Mouse (Mus musculus) thymus, adult 18-20 months (tissue): ENCODE measurements around the gene Trap1a.
"Not testable (repeated sequence)": the region's sequence is repeated elsewhere in the genome, so short reads cannot be mapped to it uniquely, and the experiment has no call there.

ENCODE experiments used
- DNase-seq, 2 experiments: peaks; one replicate each; pipeline ENCODE4 v3.0.0; 2022; ENCODE audit warnings: mixed read lengths in 2 of 2

Gene Trap1a

DNA sequence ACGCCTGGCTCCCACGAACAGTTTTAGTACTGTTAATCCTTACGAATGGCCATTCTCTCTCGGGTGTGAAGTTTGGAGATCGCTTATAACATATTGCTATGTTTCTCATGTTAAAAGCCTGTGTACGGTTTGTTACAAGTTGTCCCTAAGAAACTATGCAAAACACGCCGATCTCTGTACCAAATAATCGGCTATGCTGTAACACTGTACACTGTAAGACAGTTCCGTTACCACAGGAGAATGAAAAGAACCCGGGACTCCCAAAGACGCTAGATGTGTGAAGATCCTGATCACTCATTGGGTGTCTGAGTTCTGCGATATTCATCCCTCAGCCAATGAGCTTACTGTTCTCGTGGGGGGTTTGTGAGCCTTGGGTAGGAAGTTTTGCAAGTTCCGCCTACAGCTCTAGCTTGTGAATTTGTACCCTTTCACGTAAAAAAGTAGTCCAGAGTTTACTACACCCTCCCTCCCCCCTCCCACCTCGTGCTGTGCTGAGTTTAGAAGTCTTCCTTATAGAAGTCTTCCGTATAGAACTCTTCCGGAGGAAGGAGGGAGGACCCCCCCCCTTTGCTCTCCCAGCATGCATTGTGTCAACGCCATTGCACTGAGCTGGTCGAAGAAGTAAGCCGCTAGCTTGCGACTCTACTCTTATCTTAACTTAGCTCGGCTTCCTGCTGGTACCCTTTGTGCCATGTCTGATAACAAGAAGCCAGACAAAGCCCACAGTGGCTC, at the start of gene Trap1a:
Gene Trap1a (plus strand): TSS at position 421 of the 732 bp plus-strand sequence.
- DNase-seq, result no peak

DNA sequence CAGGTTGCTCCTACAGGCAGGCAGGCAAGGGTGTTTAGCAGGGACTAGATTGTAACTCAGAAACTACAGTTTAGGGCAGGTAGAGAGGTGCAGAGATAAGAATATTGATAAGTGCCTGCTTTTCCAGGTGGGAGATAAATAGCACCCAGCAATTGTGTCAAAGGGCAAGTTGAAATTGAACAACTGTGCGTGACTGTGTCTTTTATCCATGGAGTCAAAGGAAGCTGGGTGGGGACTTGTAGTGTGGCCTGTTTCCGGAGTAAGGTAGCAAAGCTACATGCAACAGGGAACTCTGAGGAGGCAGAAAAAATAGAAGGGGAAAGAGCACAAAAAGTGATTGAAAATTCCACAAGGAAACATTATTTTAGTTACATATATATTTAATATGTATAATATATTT, 40.4 kb upstream of the Trap1a start:
- DNase-seq, result no peak

DNA sequence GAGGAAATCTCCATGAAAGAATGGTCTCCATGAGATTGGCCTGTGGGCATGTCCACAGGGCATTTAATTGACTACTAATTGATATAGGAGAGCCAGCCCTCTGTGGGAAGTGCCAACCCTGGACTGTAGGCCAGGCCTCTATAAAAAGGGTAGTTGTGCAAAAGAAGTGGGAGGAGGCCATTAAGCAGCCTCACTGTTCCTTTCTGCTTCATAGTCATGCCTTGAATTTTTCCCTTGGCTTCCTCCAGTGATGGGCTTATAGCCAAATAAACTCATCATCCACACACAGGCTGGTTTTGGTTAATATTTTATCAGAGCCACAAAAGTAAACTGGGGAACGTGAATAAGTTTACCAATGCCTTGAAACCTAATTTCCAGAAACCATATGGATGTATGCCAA, 38.2 kb upstream of the Trap1a start:
- DNase-seq, result no peak

DNA sequence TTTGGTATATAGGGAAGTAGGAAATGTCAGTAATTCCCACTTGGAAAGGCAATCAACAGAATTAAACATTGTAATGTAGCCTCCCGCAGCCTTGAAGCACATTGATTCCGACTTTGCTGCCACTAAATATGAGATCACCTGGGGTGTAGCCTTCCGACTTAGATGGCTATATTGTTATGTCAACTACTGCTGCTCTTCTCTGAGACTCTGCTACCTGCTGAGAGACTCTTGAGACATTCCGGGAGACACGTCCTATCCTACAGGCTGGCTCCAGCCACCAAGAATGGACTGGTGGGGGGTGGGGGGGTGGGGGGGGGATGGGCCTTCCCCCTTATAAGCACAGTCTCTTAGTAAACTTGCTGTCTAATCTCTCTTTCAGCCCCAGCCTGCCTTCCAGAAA, 16.1 kb upstream of the Trap1a start:
- not testable (repeated sequence) for DNase-seq

DNA sequence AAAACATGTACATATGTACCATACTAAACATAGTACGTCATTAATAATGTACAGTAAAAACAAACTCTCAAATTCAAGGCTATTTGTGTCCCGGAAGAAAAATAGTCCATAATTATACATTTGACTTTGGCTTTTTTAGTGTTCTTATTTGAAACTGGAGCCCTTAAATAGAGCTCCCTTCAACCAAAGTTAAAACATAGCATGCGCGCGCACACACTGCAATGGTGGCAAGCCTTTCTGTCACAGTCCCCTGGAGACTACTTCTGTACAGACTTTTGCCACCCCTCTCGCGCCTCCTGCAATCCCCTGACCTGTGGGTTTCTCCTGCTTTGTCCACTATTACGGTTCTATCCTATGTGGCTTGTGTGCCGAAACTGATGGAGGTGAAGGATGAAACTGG, 900 bp upstream of the Trap1a start:
- DNase-seq, result no peak

DNA sequence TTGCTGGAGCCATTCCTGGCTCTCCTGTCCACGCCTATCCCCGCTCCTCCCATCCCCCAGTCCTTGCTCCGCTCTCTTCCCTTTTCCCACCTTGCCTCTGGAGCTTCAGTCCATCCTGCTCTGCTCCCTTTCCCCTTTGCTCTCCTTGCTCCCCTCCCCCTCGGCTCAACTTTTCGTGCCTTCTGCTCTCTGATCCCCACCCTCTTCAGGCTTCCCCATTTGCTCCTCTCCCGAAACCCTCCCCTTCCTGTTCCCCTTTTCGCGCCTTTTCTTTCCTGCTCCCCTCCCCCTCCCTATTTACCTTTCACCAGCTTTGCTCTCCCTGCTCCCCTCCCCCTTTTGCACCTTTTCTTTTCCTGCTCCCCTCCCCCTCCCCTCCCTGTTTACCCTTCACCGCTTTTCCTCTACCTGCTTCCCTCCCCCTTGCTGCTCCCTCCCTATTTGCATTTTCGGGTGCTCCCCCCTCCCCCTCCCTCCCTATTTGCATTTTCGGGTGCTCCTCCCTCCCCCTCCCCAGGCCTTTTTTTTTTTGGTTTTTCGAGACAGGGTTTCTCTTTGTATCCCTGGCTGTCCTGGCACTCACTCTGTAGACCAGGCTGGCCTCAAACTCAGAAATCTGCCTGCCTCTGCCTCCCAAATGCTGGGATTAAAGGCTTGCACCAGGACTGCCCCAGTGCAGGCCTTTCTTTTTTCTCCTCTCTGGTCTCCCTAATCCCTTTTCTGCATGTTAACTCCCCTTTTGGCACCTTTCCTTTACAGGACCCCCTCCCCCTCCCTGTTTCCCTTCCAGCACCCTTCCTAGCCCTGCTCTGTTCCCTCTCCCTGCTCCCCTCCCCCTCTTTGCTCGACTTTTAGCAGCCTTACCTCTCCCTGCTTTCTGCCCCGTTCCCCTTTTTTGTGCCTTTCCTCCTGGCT, 1.3 kb downstream of the Trap1a start:
- no peak for DNase-seq

DNA sequence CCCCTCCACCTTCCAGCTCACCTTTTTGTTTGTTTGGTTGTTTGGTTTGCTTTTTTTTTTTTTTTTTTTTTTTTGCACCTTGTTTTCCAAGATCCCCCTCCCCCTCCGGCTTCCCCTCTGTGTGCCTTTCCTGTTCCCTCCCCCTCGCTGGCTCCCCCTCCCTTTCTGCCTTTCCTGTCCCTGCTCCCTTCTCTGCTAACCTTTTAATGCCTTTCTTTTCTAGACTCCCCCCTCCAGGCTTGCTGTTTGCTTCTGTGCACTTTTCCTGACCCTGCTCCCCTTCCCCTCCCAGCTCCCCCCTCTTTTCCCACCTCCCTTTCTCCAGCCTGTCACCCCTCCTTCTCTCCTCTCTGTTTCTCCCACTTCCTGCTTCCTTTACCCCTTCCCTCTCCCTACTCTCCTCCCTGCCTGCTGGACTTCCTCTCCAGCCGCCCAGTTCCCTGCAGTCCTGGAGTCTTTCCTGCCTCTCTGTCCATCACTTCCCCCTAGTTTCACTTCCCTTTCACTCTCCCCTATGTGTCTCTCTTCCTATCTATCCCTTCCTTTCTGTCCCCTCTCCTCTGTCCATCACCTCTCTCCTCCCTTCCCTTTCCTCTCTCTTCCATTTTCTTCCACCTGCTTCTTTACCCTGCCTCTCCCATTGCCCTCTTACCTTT, 2.1 kb downstream of the Trap1a start:
- DNase-seq, result no peak

DNA sequence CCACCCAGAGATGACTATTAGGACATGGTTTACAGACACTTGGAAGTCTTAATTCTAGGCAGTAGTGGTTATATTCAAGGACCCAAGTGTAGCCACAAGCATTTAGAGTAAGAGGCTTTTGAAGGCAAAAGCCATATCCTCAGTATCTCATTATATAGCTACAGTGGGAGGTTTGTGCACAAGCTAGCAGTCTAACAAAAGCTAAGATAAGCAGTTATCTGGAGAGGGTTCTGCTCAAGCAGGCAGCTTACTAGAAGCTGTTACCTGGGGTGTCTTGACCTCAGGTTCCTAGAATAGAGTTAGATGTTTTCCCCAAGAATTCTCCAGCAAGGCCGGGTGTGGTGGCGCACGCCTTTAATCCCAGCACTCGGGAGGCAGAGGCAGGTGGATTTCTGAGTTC, 6.1 kb downstream of the Trap1a start:
- no peak for DNase-seq

DNA sequence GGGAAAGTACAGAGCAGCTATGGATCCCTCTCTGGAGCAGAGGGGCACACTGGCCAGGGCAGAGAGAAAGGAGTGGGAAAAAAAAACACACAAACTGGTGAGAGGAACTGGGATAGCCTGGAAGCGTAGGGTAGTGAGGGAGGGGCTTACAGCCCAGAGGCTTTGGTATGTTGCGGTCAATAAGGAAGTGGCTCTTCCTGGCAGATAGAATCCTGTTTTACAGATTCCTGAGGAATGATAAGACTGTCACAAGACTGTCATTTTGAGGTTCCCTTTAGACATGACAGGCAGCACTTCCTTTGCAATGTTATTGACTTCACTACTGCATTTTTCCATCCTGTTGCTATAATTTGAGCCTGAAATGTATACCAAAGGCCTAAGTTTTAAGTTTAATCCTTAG, 7.7 kb downstream of the Trap1a start:
- DNase-seq, result no peak

DNA sequence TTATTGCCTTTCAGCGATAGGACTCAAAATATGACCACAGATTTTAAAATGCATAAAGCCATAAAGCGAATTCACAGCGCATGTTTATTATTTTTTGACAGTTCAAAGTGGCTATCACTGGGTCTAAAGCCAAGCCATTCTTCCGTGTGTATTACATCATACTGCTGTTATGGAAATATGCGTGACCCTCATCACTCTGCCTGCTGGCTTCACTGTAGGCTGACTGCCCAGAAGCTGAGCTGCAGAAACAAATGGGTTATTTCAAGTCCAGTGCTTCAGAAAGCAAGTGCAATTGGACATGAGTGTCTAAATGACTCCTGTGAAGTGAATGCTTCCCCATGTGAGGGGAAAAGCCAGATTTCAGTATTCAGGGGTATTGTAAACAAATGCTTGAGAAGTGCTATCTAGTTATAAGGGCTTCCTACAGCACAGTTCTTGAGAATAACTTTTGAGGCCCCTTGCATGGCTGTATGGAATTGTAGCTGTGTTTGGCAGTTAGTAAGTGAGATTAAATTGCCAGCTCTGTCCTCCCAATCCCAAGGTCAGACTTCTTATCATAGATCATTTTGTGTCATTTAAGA, 18.8 kb downstream of the Trap1a start:
- DNase-seq, result no peak

DNA sequence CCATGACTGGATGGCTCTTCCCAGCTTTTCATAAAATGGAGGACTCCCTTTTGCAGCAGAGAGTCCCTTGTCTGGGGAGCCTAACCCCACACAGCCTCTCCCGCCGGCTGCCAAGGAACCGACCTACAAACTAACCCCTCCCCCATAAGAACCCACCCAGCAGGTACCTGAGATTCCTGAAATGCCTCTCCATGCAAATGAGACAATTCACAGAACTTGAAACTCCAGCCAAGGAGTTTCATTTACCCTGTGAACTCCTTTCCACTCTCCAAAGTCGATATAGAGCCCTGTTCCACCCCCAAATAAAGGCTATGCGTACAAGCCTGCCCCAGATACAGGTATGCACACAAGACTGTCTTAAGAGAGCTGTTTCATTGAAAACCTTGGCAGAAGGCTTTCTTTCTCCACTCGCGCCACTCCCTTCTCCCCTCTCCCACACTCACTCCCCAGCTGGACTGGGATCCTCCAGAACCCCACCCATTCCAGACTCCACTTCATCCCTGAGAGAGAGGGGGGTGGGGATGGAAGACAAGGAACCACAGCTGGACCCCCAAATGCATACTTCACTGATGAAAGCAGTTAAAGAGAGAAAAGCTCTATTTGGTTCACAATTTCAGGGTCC, 24.3 kb downstream of the Trap1a start:
- DNase-seq, result no peak

DNA sequence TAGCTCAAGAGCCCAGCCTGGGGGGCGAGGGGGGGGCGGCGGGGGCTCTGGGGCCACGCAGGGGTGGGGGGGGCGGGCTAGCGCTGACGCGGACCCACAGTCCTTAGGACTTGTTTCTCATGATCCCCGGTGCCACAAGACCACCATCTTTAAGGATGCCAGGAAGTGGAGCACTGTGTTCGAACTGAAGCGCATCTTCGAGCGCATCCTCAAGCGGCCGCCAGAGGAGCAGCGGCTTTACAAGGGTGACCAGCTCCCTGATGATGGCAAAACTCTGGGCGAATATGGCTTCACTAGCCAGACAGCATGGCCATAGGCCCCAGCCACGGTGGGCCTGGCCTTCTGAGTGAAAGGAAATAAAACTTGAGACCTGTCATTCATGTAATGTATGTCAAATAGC, 24.9 kb downstream of the Trap1a start:
- no peak for DNase-seq

DNA sequence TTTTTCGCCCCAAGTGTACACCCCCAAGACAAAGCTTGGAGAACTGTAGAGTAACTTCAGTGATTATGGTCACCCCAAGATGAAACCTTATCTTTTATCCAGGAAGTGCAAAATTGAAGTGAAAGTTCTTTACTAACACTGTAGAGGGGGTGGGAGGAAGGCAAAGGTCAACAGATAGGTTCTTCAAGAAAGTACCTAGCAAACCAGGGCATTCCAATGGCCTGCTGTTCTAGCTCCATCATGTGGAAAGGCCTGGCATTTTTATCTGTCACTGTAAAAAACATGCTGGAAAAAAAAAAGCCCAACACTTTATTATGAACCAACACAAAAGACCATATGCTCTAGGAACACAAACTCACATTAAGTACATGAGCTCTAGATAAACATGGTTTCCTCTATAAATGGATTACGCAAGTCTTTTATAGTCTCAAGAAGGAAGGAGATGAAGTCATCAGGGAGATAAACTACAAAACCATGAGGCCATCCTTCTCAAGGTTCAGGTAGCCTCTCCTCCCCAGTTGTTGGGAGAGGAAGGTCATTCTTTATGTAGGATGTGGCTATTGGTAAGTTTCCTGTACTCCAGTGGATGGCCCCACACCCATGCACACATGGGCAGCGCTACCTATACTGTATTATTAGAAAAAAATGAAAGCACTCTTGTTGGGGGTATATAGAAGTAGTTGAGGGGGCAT, 33.5 kb downstream of the Trap1a start:
- DNase-seq, result no peak

DNA sequence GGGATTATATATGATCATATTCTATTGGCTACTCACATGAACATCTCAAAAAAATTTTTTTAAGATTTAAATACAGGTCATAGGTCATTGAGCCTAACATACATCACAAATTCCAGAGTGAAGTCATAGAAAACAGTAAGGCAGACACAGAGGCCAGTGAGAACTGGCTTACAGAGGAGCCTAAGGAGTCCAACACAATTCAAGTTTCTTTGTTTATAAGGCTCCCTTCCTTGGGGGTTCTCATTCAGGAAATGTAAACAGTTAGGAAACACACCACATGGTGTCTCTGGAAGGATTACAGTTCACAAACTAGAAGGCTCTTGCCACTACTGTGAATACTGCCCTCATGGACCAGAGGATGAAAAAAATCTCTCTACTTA, 34.0 kb downstream of the Trap1a start:
- DNase-seq, result no peak

DNA sequence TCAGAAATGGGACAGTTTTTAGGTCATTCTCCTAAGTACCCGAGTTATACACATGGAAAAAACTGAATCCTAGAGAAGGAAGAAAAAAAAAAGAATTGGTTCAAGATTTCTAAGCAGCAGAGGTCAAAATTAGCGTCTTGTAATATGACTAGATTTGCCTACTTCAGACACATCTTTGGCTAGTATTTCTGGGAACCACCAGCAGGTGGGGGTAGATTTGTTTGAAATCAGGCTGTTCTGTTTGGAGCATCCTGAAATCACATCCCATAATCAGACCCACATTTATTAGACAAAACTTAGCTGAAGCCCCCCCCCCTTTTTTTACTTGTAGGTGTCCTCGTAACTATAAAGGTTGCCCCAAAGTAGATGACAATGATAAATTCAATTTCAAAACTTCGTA, 35.6 kb downstream of the Trap1a start:
- no peak for DNase-seq

DNA sequence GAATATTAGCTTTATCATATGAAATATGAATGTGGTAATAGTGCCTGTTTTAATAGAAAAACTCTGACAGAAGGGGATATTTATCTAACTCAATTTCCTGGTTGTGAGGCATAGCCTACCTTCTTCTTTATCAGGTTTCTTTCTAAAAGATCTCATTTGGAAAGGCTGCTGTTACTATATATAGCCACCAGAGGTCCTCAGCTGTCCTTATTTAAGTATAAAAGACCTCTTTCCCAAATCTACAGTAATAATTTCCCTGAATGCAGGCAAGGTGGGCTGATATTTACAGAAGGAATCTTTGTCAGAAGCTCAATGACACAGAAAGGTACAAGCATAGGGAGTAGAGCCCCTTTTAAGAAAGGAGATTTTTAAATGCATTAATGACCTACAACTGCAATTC, 39.2 kb downstream of the Trap1a start:
- DNase-seq, result no peak
